Mouse (Mus musculus): ENCODE measurements around the gene Sec23ip. TPM values are rescaled to one million over a fixed set of nuclear protein-coding genes. Genes with fewer than 3 reads are reported as not detected.

Sec23ip gene
- total and polyA plus RNA-seq, 2 experiments from 2014 or later, result 10.6 to 20.2 TPM

DNA sequence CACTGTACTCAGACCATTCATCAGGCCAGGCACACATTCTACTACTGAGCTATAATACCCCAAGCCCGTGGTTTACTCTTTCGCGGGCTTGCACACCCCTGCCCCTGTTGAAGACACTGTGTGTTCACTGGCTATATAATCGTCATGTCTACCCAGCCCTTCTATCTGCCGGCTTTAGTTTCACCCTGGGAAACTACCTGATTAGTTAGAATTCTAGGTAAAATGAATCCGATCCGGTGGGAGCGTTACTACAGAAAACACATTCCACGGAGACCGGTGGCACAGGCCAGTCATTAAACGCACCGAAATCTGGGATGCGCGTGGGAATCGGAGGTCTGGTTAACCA is 5.7 kb upstream of the Sec23ip start:
- peaks cover 27% of the 10 kb centered on the region for H3K4me1 ChIP-seq (ENCODE audit: control insufficient read depth, insufficient read depth)
- DNase-seq (ENCODE audit: low spot score), result no peak
- ATAC-seq (ENCODE audit: insufficient read depth, low read depth), result no peak
- peak overlapping the region; percentile 87 for H3K4me2 ChIP-seq (ENCODE audit: low read depth, low read length)
- peaks cover 5% of the 10 kb centered on the region; the same call in 1 of the 2 replicates for H3K27me3 ChIP-seq (ENCODE audit: control insufficient read depth, insufficient read depth, low read length)
- 2% methylated on average over 15 of the region's 15 CpGs for WGBS
- H3K9ac ChIP-seq (replicated peaks; ENCODE audit: low read depth, low read length), result peak overlapping the region; percentile 95
- 0 out of 2 replicates have a peak overlapping the region, but pooled peaks have one; percentile 90 for H3K27ac ChIP-seq (ENCODE audit: low read depth)
- TF ChIP-seq EP300 (IDR thresholded peaks at IDR 0.05; ENCODE audit: low read depth) (no peak), CTCF (IDR thresholded peaks at IDR 0.05; ENCODE audit: low read depth) (no peak)
- peak overlapping the region; percentile 92 for H3K4me3 ChIP-seq (ENCODE audit: low read depth, low read length)
- H3K9me3 ChIP-seq (replicated peaks; ENCODE audit: control insufficient read depth, low read length), result no peaks in the 10 kb centered on the region
- H3K36me3 ChIP-seq (replicated peaks; ENCODE audit: control insufficient read depth, insufficient read depth, low read length), result 0 out of 2 replicates have a peak, but pooled peaks cover 5% of the 10 kb centered on the region

DNA sequence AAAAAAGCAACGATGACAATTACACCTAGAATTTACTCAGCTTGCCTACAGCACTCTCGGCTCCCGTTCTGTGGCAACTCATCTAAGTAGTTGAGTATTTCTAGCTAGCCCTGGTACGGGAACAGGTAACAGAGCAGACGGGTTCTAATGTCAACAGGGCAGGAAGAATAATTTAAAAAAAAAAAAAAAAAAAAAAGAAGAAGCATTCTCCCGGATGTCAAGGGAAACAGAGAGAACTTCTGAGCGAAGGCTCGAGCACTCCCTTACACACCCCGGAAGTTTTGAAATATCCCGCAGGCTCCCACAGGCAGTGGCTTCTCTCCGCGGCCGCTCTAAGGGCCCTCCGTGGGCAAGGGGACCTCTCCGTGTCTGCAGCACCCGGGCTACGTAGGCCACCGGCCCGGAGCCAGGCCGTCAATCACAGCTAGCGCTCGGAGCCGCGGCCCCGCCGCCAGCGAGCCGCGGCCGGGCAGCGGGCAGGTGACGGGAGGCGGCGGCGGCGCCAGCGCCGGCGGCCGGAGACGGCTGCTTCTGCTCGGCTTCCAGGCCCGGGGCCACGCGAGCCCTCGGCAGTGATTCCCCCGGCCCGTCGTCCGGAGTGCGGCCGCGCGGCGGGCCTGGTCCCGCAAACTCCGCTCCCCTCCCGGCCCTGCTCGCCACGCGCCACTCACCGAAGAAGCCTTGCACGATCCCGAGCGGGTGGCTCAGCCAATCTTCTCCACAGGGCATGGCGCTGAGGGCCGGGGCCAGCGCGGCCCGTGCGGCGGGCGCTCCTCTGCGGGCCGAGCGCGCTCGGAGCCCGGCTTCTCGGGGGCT is 5.1 kb upstream of the Sec23ip start:
- DNase-seq (ENCODE audit: low spot score) (peak; percentile 46), ATAC-seq (ENCODE audit: insufficient read depth, low read depth) (peak; percentile 31)
- H3K4me1 ChIP-seq (ENCODE audit: control insufficient read depth, insufficient read depth), result peaks cover 31% of the 10 kb centered on the region
- TF ChIP-seq EP300 (IDR thresholded peaks at IDR 0.05; ENCODE audit: low read depth), result no peak
- no peak for TF ChIP-seq CTCF (IDR thresholded peaks at IDR 0.05; ENCODE audit: low read depth)
- H3K4me2 ChIP-seq (ENCODE audit: low read depth, low read length), result peak overlapping the region; percentile 87
- 0 out of 2 replicates have a peak, but pooled peaks cover 2% of the 10 kb centered on the region for H3K36me3 ChIP-seq (replicated peaks; ENCODE audit: control insufficient read depth, insufficient read depth, low read length)
- H3K9ac ChIP-seq (replicated peaks; ENCODE audit: low read depth, low read length), result peak overlapping the region; percentile 95
- H3K27ac ChIP-seq (ENCODE audit: low read depth), result peak overlapping the region; percentile 90
- H3K9me3 ChIP-seq (replicated peaks; ENCODE audit: control insufficient read depth, low read length), result no peaks in the 10 kb centered on the region
- WGBS, result under 1% methylated on average over 73 of the region's 80 CpGs
- H3K27me3 ChIP-seq (ENCODE audit: control insufficient read depth, insufficient read depth, low read length), result peaks cover 5% of the 10 kb centered on the region; the same call in 1 of the 2 replicates
- H3K4me3 ChIP-seq (ENCODE audit: low read depth, low read length), result peak overlapping the region; percentile 92

GRCm38 (mm10) chr7:128740334-128740733 is 4.4 kb upstream of the Sec23ip start, which contains the start of gene Mcmbp:
Gene Mcmbp (minus strand): TSS chr7:128740495.
- Histone ChIP-seq H3K9ac (replicated peaks; ENCODE audit: low read depth, low read length) (peak within 1 kb of the TSS; percentile 95), H3K27me3 (ENCODE audit: control insufficient read depth, insufficient read depth, low read length) (peaks cover 5% of the 10 kb centered on the region; the same call in 1 of the 2 replicates), H3K4me2 (ENCODE audit: low read depth, low read length) (peak within 1 kb of the TSS; percentile 87), H3K9me3 (replicated peaks; ENCODE audit: control insufficient read depth, low read length) (no peaks in the 10 kb centered on the region), H3K4me3 (ENCODE audit: low read depth, low read length) (peak within 1 kb of the TSS; percentile 92), H3K27ac (ENCODE audit: low read depth) (peak within 1 kb of the TSS; percentile 90), H3K4me1 (ENCODE audit: control insufficient read depth, insufficient read depth) (peaks cover 31% of the 10 kb centered on the region), H3K36me3 (replicated peaks; ENCODE audit: control insufficient read depth, insufficient read depth, low read length) (no peaks in the 10 kb centered on the region)
- no peak for TF ChIP-seq EP300 (IDR thresholded peaks at IDR 0.05; ENCODE audit: low read depth)
- TF ChIP-seq CTCF (IDR thresholded peaks at IDR 0.05; ENCODE audit: low read depth), result no peak
- ATAC-seq (ENCODE audit: insufficient read depth, low read depth) (peak; percentile 87), DNase-seq (ENCODE audit: low spot score) (peak; percentile 96)
- under 1% methylated on average over 35 of the region's 35 CpGs for WGBS

DNA sequence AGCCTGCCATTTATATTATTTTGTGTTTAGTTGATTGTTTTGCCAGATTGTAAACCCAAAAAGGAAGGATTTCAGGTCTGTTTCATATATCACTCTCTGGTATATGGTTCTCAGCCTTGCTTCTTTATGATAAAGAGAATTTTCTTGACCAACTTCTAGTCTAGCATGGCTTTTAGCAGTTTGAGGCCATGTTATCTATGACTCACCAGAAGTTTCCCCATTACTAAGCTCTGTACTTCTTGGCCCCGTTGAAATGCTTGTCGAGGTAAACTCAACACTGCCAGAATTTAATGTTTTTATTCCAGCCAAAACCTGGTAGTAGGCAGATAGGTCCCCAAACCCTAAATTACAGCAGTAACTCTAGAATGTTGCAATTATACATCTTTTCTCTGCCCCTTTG is 845 bp upstream of the Sec23ip start:
- TF ChIP-seq EP300 (IDR thresholded peaks at IDR 0.05; ENCODE audit: low read depth) (no peak), CTCF (IDR thresholded peaks at IDR 0.05; ENCODE audit: low read depth) (no peak)
- H3K27me3 ChIP-seq (ENCODE audit: control insufficient read depth, insufficient read depth, low read length), result peaks cover 5% of the 10 kb centered on the region; the same call in 1 of the 2 replicates
- ATAC-seq (ENCODE audit: insufficient read depth, low read depth) (no peak), DNase-seq (ENCODE audit: low spot score) (no peak)
- H3K27ac ChIP-seq (ENCODE audit: low read depth), result no peak overlapping the region
- no peak overlapping the region; the same call in 1 of the 2 replicates for H3K4me3 ChIP-seq (ENCODE audit: low read depth, low read length)
- H3K4me2 ChIP-seq (ENCODE audit: low read depth, low read length), result peak overlapping the region; percentile 86
- H3K9ac ChIP-seq (replicated peaks; ENCODE audit: low read depth, low read length), result no peak overlapping the region
- peaks cover 36% of the 10 kb centered on the region for H3K4me1 ChIP-seq (ENCODE audit: control insufficient read depth, insufficient read depth)
- no peaks in the 10 kb centered on the region for H3K36me3 ChIP-seq (replicated peaks; ENCODE audit: control insufficient read depth, insufficient read depth, low read length)
- WGBS, result 55% methylated on average over 2 of the region's 2 CpGs
- no peaks in the 10 kb centered on the region for H3K9me3 ChIP-seq (replicated peaks; ENCODE audit: control insufficient read depth, low read length)

DNA sequence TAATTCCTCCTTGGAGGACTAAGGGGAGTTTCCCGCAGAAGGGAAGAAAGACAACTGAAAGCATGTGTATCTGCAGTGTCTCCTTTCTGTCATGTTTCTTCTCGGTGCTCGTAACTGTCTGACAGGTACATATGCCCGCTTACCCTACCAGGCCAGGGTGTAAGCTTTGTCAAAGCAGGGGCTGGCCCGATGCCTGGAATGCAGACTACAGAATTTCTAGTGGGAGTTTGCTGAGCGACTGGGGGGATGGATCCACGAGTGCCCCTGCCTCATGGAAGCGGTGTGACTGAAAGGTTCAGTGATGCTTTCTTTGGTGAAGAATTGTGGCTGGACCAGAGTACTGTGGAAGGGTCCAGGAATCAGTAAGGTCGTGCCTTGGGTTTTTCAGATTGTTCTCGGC is 1.4 kb downstream of the Sec23ip start:
- ATAC-seq (ENCODE audit: insufficient read depth, low read depth), result no peak
- H3K9ac ChIP-seq (replicated peaks; ENCODE audit: low read depth, low read length), result peak overlapping the region; percentile 82; the same call in 1 of the 2 replicates
- peaks cover 10% of the 10 kb centered on the region for H3K36me3 ChIP-seq (replicated peaks; ENCODE audit: control insufficient read depth, insufficient read depth, low read length)
- no peak overlapping the region; the same call in 1 of the 2 replicates for H3K4me3 ChIP-seq (ENCODE audit: low read depth, low read length)
- H3K4me2 ChIP-seq (ENCODE audit: low read depth, low read length), result peak overlapping the region; percentile 86
- no peak for DNase-seq (ENCODE audit: low spot score)
- TF ChIP-seq EP300 (IDR thresholded peaks at IDR 0.05; ENCODE audit: low read depth), result no peak
- TF ChIP-seq CTCF (IDR thresholded peaks at IDR 0.05; ENCODE audit: low read depth), result no peak
- H3K27me3 ChIP-seq (ENCODE audit: control insufficient read depth, insufficient read depth, low read length), result peaks cover 5% of the 10 kb centered on the region; the same call in 1 of the 2 replicates
- H3K4me1 ChIP-seq (ENCODE audit: control insufficient read depth, insufficient read depth), result peaks cover 34% of the 10 kb centered on the region
- H3K9me3 ChIP-seq (replicated peaks; ENCODE audit: control insufficient read depth, low read length), result no peaks in the 10 kb centered on the region
- no peak overlapping the region for H3K27ac ChIP-seq (ENCODE audit: low read depth)
- WGBS, result 54% methylated on average over 10 of the region's 10 CpGs
